1 mouse cellular context compared by ENCODE assay signal in the genomic region with DNA sequence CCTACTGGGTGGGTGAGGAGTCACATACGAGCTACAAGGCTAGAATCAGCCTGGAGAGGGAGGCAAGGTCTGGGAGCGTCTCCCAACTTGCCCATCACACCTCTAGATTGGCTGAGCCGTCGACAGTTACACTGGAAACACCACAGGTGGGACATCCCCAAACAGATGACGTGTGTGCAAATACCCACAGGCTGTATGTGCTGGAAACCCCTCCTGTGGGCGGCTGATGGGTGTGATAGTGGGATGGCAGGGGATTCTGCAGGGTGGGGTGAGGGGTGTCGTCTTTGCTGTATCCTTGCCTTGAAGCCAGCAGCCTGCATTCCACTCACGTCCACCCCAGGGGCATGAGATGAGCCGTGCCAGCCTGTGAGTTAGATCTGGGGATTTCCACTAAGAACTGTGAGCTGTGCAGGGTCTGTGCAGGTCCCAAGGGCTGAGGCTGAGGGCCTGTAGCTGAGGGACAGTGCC.
TF ChIP-seq lines count a peak whose summit lies in the region.

No protein-coding gene starts in this region.

TF ChIP-seq in C2C12, 6 proteins besides CTCF, POLR2A, EP300 and RAD21:
- no peak for TF ChIP-seq CEBPB (IDR thresholded peaks at IDR 0.05; ENCODE audit: low read depth)
- TF ChIP-seq FOSL1 (IDR thresholded peaks at IDR 0.05; ENCODE audit: insufficient read depth, low read length, poor library complexity, severe bottlenecking), result no peak
- no peak for TF ChIP-seq MYOD1 (IDR thresholded peaks at IDR 0.05; ENCODE audit: control insufficient read depth, insufficient read length, low read depth)
- TF ChIP-seq USF1 (IDR thresholded peaks at IDR 0.05; ENCODE audit: low read depth), result no peak
- TF ChIP-seq MAX (IDR thresholded peaks at IDR 0.05), result no peak
- TF ChIP-seq MYOG (IDR thresholded peaks at IDR 0.05; ENCODE audit: control insufficient read depth, extremely low read depth, insufficient read length), result no peak
